Mouse (Mus musculus) G1E (cell line): ENCODE results near the gene Polr1a.

Experiments used
- CTCF ChIP-seq: IDR thresholded peaks from 2 replicates; pipeline ENCODE4 v1.5.1; 2012; ENCODE audit warnings: low read depth, low read length, inconsistent platforms, mixed read lengths
- GATA1 ChIP-seq: IDR thresholded peaks from 2 replicates; pipeline ENCODE4 v1.6.1; 2012; ENCODE audit warnings: borderline replicate concordance, low read length, inconsistent platforms, mixed read lengths
- POLR2AphosphoS5 ChIP-seq: IDR thresholded peaks from 2 replicates; pipeline ENCODE4 v1.6.1; 2012; ENCODE audit warnings: low read depth, low read length, inconsistent platforms; ENCODE audit not compliant: insufficient replicate concordance
- TAL1 ChIP-seq: conservative IDR thresholded peaks from 2 replicates; pipeline ENCODE4 v1.6.1; 2012; ENCODE audit warnings: low read depth, low read length, inconsistent platforms, mixed read lengths

- TF ChIP-seq CTCF (no peak), GATA1 (no peak), POLR2AphosphoS5 (no peak), TAL1 (no peak)
Observed at GRCm38 (mm10) chr6:71987546-71988248, 78.8 kb downstream of the Polr1a start.
